Mouse (Mus musculus) megakaryocyte, embryonic 14.5 days (primary cell): ENCODE data around the gene Zic3.

Source experiments
- FLI1 ChIP-seq: IDR thresholded peaks from 2 replicates; pipeline ENCODE4 v1.6.1; 2012; ENCODE audit warnings: low read length, inconsistent platforms, mixed read lengths
- GATA1 ChIP-seq: IDR thresholded peaks from 3 replicates; pipeline ENCODE4 v1.6.1; 2012; ENCODE audit warnings: mixed read lengths, low read length, inconsistent platforms, borderline replicate concordance

GRCm38 (mm10) chrX:58018720-58019119 is 3.8 kb upstream of the Zic3 start:
- TF ChIP-seq GATA1 = no peak
- TF ChIP-seq FLI1 = no peak
